Mouse (Mus musculus) A20 (cell line): ENCODE results near the gene Uox.

Experiments
- DNase-seq: peaks from one replicate; pipeline ENCODE4 v3.0.0-alpha.2; 2011; ENCODE audit warnings: low read depth, low spot score

Gene Uox

DNA sequence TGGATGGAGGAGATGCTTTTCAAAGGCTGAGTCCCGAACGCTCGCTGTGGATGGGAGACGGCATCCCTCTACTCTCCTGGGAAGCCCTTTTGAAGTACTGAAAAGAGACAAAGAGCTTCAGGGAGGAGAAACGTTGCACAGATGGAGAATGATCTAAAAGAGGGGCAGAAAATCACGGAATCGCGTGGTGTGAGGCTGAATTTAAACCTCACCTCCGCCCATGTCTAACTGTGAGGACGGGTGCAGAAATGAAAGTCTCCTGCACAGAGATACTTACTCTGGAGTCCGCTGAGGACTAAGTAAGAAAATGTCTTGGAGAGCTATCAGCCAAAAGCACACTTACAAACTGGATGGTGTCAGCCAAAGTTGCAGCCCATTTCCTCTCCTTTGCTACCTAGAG lies 51.7 kb downstream of the Uox start:
- no peak for DNase-seq

DNA sequence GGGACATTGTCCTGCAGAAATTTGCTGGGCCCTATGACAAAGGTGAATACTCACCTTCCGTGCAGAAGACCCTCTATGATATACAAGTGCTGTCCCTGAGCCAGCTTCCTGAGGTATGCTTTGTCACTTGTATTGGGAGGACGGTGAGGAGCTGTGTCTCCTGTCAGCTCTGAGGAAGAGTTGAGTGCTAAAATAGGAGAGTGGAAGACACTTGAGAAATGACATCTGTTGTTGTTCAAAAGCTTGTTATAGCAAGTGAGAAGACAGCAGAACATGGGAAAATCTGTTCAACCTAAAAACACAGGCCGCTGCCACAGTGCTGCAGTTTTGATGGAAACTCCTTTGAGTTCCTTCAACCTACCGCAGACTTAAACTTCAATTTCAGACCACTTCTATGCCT lies 55.5 kb downstream of the Uox start:
- no peak for DNase-seq

DNA sequence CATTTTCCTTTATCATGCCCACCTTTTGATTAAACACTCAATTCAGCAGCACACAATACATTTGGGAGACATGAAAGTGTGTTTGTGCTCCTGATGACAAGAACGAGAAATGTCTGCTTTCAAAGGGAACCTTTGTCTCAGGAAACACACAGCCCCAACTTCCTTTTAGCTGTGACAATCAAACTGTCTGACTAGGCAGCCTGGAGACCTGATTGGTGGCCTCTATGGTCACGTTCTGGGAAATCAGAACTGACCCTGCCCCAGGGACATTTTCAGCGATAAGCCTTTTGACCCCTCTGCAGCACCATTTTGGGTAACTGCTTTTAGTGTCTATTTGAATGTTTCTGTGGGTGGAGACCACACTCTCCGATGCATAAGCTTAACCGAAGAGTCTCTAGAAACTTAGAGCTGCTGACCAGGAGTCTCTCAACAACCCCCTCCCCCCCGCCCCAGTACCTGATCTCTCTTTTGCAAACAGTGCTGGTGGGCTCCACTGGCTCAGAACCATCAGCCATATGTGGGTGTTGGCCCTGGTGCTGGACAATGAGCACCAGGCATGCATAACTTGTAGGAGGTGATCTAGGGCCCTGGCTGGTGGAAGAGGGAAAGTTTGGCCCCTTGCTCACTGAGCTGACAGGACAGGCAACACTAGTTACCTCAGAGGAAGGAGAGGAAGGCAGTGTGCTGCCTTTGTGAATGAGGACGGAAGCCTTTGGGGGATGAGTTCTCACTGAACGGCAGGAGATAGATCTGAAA lies 58.2 kb downstream of the Uox start:
- DNase-seq, result no peak

DNA sequence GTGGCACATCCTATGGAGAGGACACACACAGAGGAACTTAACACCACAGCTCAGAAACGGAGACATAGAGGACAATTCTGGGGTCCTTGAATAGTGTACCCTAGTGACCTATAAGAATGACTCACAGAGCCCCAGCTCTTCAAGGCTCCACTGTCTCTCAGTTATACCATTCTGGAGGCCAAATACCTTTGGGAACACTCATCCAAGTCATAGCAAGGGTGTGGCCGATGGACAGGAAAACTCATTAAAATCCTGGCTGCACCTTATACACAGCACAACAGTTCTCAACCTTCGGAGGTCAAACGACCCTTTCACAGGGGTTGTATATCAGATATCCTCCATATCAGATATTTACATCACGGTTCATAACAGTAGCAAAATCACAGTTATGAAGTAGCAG lies 62.3 kb downstream of the Uox start:
- no peak for DNase-seq

DNA sequence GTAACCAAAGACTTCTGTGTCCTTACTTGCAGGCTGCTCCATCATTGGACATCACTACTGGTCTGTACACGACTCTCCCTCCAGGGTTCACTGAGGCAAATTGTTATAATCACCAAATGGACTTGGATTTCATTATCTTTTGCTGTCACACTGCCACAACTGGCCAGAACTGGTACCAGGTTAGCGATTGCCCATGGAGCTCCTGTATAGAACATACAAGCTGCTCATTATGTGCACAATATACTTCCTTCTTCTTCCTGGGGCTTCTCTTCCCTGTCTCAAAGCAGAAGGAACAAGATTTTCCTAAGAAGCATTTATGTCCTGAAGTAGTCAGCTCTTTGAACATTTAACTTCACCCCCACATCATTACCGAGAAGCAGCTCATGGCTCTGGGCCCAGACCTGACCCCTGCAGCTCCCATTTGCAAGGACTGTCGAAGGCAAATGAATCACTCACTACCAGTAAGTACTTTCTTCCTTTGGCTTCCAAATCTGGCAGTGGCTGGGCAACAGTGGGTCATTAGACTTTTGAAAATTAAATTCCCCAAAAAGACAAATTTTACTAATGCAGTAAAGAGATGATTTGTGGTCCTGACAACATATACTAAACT lies 71.7 kb downstream of the Uox start:
- no peak for DNase-seq

DNA sequence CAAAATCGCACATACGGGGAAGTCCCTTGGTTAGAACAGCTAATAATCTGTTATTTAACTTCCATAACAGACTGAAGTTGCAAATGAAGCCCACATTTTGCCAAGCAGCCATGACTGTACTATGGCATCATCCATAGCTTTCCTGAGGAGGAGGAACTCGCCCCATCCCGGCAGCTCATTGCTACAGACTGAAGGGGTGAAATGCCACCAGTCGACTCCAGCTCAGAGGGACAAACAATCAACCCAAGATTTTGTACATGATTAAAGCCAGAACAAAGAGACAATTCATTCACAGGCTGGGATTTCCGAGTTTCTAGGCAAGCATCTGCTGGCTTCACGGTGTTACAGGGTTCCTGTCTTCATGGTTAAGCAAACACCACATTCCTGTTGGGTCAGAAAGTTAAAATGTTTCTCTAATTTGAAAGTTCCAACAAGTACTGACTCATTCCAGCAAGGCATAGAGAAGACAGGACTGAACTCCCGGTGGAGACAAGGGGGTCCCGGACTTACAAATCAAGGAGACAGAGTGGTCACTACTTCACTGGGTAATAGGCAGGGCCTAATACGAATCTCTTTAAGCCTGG lies 79.2 kb downstream of the Uox start:
- DNase-seq, result no peak

DNA sequence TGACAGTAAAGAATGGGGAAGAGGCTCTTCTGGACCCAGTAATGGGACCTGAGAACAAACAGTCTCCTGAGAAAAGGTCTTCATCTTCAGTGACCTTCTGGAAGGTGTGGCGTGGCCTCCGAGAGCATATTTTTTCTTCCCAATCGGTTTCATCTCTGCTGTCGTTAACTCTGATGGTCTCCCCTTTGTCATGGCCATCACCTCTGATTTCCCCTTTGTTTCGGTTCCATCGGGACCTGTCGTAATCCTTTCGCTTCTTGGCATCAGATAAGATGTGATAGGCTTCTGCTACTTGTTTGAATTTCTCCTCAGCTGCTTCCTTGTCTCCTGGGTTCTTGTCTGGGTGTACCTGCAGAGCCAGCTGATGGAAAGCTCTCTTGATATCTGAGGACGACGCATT lies 80.5 kb downstream of the Uox start:
- DNase-seq, result no peak

DNA sequence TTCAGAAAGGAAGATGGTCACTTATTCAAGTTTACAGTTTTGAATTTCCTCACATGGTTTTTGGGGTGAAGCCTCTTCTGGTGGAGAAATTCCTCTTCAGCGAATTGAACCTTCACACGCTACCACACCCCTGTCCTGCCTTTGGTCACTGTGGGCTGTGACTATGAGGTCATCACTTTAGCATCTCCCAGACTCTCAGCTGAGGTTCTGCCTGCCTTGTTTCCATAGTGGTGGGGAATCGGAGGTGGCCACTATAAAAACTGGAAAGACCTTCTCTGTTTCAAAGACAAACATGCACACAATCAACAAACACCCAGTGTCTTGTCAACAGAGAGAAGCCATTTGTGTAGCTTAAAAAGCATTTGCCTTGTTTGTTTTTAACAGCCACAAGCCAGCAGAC lies 81.0 kb downstream of the Uox start, which contains the start of gene 4930503B20Rik:
Gene 4930503B20Rik (minus strand): TSS at position 101 of the 400 bp plus-strand sequence.
- DNase-seq, result no peak

DNA sequence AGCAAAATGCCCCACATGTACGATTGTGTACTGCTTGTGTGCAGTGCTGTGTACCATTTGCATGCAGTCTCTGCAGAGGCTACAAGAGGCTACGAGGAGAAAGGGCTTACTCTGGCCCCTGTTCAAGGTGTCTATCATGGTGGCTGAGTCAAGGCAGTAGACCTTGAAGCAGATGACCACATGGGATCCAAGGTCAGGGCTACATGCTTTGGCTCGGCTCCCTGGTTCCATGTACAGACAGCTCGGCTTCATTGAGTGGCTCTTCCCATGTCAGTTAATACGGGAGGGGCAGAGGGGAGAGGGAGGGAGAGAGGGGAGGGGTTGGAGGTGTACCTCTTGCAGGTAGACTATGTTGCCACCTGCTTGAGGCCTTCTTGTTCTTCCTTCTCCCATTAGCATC lies 82.2 kb downstream of the Uox start:
- no peak for DNase-seq

DNA sequence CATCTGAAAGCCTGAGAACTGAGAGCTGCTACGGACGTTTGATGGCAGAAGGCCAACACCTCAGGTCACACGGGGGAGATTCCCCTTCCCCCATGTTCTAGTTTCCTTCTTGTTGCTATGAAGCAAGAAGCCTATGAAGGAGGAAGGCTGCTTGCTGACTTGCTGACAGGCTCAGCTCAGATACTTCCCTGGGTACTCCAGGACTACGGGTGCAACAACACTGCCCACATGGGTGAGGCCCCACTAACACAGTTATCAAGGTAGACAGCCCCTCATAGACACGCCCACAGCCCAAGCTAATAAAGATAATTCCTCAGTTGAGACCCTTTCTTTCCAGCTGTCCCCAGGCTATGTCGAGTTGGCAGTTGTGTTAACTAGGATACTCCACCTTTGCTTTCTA lies 83.5 kb downstream of the Uox start:
- no peak for DNase-seq

DNA sequence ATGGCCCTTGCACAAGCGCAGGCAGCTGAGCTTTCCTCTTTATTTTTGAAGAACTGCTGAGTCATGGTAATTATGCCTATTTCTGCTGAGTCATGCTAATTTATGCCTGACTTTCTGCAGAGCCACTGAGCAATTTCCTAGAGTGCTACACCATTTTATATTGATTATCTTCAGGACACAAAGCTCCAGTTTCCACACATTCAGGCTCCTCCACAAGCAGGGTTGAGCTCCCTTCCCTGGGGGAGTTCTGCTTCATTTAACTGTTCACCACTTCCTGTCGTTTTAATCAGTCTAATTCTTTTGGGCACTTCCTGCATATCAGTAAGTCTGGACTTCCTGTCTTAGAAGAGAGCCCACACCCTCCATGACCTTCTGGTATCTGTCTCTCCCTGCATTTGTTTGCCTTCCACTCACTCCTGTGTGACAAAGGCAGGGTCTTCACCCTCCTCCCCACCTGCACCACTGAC lies 84.9 kb downstream of the Uox start:
- peak; percentile 47 for DNase-seq

DNA sequence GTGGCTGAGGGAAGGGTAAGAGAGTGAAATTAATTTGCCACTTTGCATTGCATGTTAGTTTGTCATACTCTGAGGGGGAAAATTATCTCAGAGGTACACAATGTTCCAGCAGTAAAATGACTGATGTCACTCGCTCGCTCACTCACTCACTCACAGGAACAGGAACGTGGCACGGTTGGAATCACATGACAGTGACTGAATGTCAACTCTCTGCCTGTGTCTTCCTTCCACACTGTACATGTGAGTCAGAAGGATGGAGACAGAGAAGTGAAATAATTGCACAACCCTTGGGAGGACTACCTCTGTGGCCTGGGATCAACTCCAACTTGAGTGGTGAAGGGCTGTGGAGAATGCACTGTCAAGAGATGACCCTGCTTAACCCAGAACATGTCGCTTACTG lies 87.2 kb downstream of the Uox start:
- DNase-seq, result no peak

DNA sequence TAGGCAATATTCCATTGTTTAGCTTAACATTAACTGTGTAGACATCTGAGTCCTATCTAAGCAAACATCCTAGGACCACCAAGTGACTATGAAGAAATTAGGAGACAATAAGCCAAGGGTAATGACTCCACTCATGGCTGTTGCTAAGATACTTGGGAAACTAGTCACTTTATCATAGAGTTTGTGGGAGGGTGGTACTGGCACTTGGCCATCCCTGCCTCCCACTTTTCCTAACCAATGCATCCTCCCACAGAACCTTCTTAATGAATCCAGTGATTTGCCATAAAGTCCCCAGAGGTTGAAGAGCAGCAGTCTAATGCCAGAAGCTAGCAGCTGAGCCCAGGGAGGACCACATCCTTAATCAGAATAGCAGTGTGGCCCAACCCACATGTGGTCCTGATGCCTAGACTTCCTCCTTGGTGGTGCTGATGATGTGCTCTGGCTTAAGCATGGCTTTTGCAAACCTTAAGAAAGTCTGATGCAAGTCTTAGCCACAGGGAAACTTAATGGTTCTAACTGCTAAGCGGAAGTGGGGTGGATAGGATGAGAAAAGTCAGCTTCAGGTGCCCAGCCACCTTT lies 87.9 kb downstream of the Uox start:
- no peak for DNase-seq

DNA sequence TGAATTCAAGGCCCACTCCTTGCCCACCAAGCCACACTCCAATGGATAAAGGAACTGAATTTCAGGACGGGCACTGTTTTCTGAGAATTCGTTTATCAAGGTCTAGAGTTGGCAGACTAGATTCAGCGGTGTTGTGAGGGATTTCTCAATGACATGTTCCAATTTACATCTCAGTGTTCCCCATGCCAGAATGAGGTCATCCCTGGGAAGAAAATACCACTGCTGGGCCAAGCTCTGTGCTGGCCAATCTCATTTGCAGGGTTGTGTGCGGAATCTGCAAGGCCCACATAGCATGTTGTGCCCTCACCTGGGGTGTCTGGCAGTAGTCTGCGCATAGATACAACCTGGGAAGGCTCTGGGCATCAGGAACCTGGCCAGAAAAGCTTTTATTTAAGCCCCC lies 89.1 kb downstream of the Uox start:
- DNase-seq, result no peak

DNA sequence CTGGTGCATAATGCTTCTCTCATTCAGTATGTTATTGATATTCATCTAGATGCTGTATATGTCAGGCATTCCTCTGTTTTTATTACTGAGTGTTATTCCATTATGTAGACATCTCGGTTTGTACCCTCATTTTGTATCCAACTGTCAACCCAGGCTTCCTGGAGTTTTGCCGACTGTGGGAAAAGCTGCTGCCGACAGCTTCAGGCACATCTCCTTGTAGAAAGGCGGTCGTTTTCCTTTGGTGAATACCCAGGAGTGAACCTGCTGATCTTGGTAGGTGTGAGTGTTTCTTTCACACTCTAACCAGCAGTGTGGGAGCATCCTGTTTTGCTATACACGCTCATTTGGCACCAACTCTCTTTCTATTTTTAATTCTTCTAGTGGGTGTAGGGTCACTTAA lies 90.8 kb downstream of the Uox start:
- no peak for DNase-seq

DNA sequence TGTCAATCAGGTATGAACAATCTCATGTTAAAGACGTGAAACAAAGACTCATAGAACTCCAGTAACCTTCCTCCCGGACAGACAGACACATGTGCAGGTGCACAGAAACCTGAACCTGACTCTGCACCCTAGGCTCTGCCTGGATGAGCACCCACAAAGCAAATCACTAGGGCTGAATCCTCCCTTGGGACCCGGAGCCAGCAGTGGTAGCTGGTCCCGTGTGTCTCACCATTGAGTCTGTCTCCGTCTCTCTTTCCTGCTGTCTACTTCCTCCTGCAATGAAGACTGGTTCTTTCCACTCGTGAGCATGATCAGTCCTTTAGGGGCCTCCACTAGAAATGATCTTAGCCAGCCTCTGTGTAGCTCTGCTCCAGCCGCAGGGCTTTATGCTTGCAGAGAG lies 91.7 kb downstream of the Uox start:
- DNase-seq, result peak; percentile 43

DNA sequence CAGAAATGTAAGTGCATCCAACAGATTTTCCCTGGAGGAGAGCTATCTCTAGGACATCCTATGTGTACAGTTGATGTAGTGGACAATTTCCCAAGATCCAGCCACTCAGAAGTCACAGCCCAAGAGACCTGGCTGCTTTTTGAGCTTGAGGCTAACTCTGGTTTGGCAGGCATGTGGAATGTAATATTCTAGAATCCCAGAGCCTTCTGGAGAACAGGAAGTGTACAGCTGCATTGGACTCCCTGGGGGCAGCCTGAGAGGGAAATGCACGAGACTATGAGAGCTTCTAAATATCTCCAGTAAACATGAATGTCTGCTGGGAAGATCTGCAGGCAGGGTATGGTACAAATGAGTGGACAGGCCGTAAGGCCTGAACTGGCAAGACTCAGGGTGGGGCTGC lies 100.9 kb downstream of the Uox start:
- DNase-seq, result no peak

DNA sequence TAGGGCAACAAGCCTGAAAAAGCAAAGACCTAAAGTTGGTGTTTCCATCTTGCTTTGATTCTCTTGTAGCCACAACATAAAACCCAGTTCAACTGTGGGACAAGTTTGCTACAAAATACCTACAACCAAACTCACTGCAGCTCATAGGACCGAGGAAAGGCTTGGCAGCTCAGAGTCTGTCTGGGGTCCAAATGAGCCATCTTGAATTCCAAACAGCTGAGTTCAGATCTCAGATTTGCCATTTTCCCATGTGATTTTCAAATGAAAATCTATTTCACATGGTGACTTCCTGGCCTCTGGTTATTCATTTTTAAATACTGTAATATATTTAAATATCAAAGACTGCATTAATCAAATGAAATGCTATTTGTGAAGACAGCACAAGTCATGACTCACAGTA lies 104.9 kb downstream of the Uox start:
- DNase-seq, result no peak

DNA sequence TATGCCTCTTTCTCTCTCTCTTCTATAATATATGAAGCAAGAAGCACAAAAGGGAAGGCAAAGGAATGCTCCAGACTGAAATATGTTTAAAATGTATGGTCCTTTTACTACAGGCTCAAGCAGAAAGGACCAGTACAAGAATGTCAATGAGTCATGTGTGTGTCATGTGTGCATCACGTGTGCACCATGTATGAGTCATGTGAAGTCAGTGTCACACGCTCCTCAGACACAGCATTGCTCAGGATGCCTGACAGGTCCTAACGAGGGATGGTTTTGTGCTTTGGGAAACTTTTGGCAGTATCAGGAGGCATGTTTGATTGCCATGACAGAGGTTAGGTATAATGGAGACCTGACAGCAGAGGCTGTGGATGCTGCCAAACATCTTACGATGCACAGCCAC lies 106.0 kb downstream of the Uox start:
- no peak for DNase-seq

DNA sequence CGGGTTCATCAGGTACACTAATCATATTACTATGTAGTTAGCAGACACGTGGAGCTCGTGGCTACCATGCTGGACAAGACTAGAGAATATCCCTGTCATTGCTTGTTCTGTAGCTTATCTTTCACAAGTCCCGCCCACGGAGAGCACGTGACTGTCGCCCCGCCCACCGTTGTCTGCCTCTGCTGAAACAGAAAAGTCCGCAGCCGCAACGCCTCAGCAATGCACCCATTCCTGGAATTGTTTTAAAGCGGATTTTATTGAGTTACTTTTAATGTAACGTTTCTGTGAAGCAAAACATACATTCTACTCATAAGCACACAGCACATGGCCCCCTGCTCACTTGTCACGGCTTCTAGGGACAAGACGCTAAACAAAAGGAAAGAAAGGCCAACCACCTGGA lies 109.4 kb downstream of the Uox start:
- DNase-seq, result no peak

DNA sequence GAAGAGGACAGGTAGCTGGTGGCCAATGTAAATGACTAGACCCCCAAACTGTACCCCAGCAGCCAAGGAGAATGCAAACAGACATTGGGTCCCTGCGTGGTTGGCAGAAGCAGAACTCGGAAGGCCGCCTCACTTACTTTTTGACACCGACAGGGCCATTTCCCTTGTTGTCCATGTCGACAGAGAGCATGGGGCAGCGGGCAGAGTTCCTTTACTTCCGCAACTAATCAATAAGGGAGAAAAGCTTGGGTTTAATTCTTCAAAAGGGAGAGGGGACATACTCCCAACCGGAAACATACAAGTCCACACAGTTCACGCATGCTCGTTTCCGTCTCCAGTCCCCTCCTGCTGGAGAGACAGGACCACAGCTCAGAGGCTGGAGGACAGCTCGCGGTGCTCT lies 110.4 kb downstream of the Uox start:
- DNase-seq, result no peak

DNA sequence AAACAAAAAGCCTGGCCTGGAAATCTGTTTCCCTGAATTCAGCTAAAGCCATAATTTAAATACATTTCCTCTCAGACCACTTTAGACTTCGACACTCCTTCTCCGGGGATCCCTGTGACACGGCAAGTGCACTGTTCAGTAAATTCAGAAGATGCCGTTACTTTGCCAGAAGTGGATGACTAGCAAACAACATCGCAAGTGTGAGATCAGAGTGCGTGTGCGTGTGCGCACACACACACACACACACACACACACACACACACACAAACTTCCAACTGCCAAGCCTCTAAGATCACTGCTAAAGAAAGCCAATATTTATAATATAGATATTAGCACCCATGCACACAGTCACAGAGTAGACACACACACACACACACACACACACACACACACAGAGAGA lies 111.5 kb downstream of the Uox start:
- DNase-seq, result no peak
